Mouse (Mus musculus) forebrain, embryonic 16.5 days (tissue): ENCODE measurements around the gene 4921507P07Rik. TPM values are rescaled to one million over a fixed set of nuclear protein-coding genes. Genes with fewer than 3 reads are reported as not detected.
A peak's percentile ranks its signal among the peaks of the same experiment; 100 is the strongest.

Experiments
- ATAC-seq: fragments of 200-750 bp; cut with Nextera tagmentation; 2 replicates; pipeline ENCODE4 v1.8.0; 2017; ENCODE audit warnings: mild to moderate bottlenecking, moderate library complexity
- H3K27ac ChIP-seq: fragments of 300-500 bp; sonication (generic); 2 replicates; pipeline ENCODE4 v1.5.1; 2014; ENCODE audit warnings: low read length, control low read depth
- H3K27me3 ChIP-seq: fragments of 300-500 bp; sonication (generic); replicated peaks from 2 replicates; pipeline ENCODE4 v1.6.1; 2014; ENCODE audit warnings: low read length; ENCODE audit not compliant: control insufficient read depth, insufficient read depth
- H3K36me3 ChIP-seq: fragments of 300-500 bp; sonication (generic); 2 replicates; pipeline ENCODE4 v1.6.1; 2014; ENCODE audit not compliant: control insufficient read depth, insufficient read depth
- H3K4me1 ChIP-seq: fragments of 300-500 bp; sonication (generic); replicated peaks from 2 replicates; pipeline ENCODE4 v1.6.1; 2014; ENCODE audit warnings: low read length; ENCODE audit not compliant: control insufficient read depth, insufficient read depth
- H3K4me2 ChIP-seq: fragments of 300-500 bp; sonication (generic); 2 replicates; pipeline ENCODE4 v1.6.1; 2014; ENCODE audit warnings: mild to moderate bottlenecking, low read length, control low read depth
- H3K4me3 ChIP-seq: fragments of 300-500 bp; sonication (generic); replicated peaks from 2 replicates; pipeline ENCODE4 v1.5.1; 2014; ENCODE audit warnings: mild to moderate bottlenecking, low read length, control low read depth
- H3K9ac ChIP-seq: fragments of 300-500 bp; sonication (generic); replicated peaks from 2 replicates; pipeline ENCODE4 v1.6.1; 2014; ENCODE audit warnings: low read depth, low read length, control low read depth
- H3K9me3 ChIP-seq: fragments of 300-500 bp; sonication (generic); 2 replicates; pipeline ENCODE4 v1.6.1; 2016; ENCODE audit warnings: low read length; ENCODE audit not compliant: control insufficient read depth
- WGBS: fragments of 180-500 bp; shearing (Covaris S2); extraction: QIAGEN DNeasy Blood & Tissue Kit; methylation state at CpG from one replicate; pipeline ENCODE4 v1.1.7; 2014; 5-methylcytosine and 5-hydroxymethylcytosine counted together
- microRNA-seq: library from miRNA; unstranded; fragments of <30 nt; microRNA quantifications from one replicate; pipeline ENCODE4, GENCODE M21; 2017
- polyA plus RNA-seq: library from polyadenylated mRNA; unstranded; fragments of >200 nt; fragmentation: Nextera tagmentation; extraction: Ambion mirVana; gene quantifications from 2 replicates; pipeline ENCODE4 v1.2.1, GENCODE M21; 2015

4921507P07Rik gene
- polyA plus RNA-seq, 1 experiment from 2014 or later, result 1.3 TPM

GRCm38 (mm10) chr6:50527416-50527815 is 69.0 kb downstream of the 4921507P07Rik start:
- Histone ChIP-seq H3K27me3 (no peaks in the 10 kb centered on the region; the same call in 1 of the 2 replicates), H3K4me1 (0 out of 2 replicates have a peak, but pooled peaks cover 4% of the 10 kb centered on the region), H3K4me2 (no peak overlapping the region), H3K4me3 (no peak overlapping the region), H3K36me3 (no peaks in the 10 kb centered on the region), H3K27ac (no peak overlapping the region), H3K9me3 (no peaks in the 10 kb centered on the region), H3K9ac (no peak overlapping the region)
- 64% methylated on average over 9 of the region's 9 CpGs for WGBS
- no peak for ATAC-seq

DNA sequence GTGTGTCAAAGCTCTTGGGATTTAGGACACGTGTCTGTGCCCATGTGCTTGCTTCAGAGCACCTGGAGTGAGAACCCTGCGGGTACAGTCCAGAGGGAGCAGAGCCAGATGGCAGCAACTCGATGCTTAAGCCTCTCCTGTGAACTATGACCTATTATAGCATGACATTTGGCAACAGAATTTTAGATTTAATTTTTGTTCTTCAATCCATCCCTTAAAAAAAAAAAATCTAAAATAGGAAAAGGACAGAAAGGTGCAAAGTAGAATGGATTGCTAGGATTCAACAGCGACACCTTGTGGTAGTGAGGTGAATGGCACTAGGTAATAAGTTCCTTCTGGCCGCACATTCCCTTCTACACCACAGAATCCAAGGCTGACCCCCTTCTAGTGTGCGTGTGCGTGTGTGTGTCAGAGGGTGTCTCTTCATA is 69.8 kb downstream of the 4921507P07Rik start:
- WGBS, result 17% methylated on average over 7 of the region's 7 CpGs
- H3K4me3 ChIP-seq, result no peak overlapping the region
- 0 out of 2 replicates have a peak, but pooled peaks cover 4% of the 10 kb centered on the region for H3K4me1 ChIP-seq
- no peak overlapping the region for H3K27ac ChIP-seq
- no peak overlapping the region for H3K9ac ChIP-seq
- no peak overlapping the region for H3K4me2 ChIP-seq
- no peaks in the 10 kb centered on the region for H3K9me3 ChIP-seq
- no peaks in the 10 kb centered on the region; the same call in 1 of the 2 replicates for H3K27me3 ChIP-seq
- no peaks in the 10 kb centered on the region for H3K36me3 ChIP-seq
- ATAC-seq, result peak; percentile 54; the same call in 1 of the 2 replicates

DNA sequence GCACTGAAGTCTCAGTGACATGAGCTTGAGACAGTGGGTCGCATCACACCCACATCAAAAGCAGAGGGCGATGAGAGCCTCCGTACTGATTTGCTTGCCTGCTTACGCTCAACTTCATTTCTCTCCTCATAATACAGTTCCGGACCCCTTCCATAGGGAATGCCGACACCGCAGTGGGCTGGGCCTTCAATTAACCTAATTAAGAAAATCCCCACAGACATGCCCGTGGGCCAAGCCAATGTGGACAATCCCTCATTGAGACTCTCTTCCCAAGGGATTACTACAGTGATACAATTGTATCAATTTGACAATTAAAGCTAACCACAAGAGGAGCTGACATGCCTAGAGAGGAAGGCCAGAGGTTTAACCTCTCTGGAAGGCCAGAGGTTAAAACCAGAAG is 70.6 kb downstream of the 4921507P07Rik start:
- WGBS, result 40% methylated on average over 8 of the region's 8 CpGs
- Histone ChIP-seq H3K27me3 (no peaks in the 10 kb centered on the region; the same call in 1 of the 2 replicates), H3K4me2 (no peak overlapping the region), H3K4me1 (0 out of 2 replicates have a peak, but pooled peaks cover 4% of the 10 kb centered on the region), H3K9ac (no peak overlapping the region), H3K36me3 (no peaks in the 10 kb centered on the region), H3K27ac (no peak overlapping the region), H3K9me3 (no peaks in the 10 kb centered on the region), H3K4me3 (no peak overlapping the region)
- no peak for ATAC-seq

GRCm38 (mm10) chr6:50524261-50524896 is 72.1 kb downstream of the 4921507P07Rik start:
- 0 out of 2 replicates have a peak, but pooled peaks cover 4% of the 10 kb centered on the region for H3K4me1 ChIP-seq
- H3K36me3 ChIP-seq, result no peaks in the 10 kb centered on the region
- no peak overlapping the region for H3K4me3 ChIP-seq
- WGBS, result 65% methylated on average over 10 of the region's 10 CpGs
- ATAC-seq, result no peak
- no peaks in the 10 kb centered on the region for H3K9me3 ChIP-seq
- no peak overlapping the region for H3K27ac ChIP-seq
- no peaks in the 10 kb centered on the region; the same call in 1 of the 2 replicates for H3K27me3 ChIP-seq
- no peak overlapping the region for H3K4me2 ChIP-seq
- no peak overlapping the region for H3K9ac ChIP-seq

Small RNA genes within 50 kb of the gene (microRNA-seq; reads per million reads assigned to microRNA genes)
- gene Mir6371, result not detected

Other genes starting within 250 kb of the 4921507P07Rik start
- gene Osbpl3, start 140.4 kb downstream of the 4921507P07Rik start, polyA plus RNA-seq, result 5.2 and 5.3 TPM in 2 replicates
- gene Cycs, start 30.1 kb downstream of the 4921507P07Rik start, polyA plus RNA-seq, result 65.2 and 66.8 TPM in 2 replicates
- not detected in 2 replicates for gene Npvf, start 57.8 kb upstream of the 4921507P07Rik start, polyA plus RNA-seq